Mouse (Mus musculus): ENCODE measurements around the gene Sf3a1. TPM values are rescaled to one million over a fixed set of nuclear protein-coding genes. Genes with fewer than 3 reads are reported as not detected.
"Not testable (repeated sequence)": the region's sequence is repeated elsewhere in the genome, so short reads cannot be mapped to it uniquely, and the experiment has no call there.

The Sf3a1 gene
- polyA plus RNA-seq, 1 experiment = 39.7 TPM

DNA sequence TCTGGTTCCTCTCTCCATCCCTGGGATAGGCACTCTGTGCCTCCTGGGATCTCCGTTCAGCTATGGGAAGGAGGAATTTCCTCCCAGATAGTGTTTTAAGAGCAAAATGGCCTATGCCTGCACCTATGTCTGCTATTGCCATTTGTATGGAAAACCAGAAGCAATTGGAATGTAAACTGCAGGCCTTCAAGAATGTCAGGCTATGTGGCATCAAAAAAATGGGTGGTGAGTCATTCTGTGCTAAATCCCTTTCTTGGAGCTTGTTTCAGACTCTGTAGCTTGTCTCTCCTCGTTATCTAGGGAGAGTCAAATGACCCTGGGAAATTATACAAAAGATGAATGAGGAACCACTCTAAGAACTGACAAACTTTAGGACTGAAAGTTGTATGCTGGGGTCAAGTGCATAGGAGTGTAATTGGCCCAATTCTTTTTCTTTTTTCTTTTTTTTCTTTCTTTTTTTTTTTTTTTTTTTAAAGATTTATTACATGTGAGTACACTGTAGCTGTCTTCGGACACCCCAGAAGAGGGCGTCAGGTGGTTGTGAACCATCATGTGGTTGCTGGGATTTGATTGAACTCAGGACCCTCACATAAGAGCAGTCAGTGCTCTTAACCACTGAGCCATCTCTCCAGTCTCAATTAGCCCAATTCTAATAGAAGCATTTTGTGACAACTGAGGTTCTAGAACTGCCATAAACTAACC is 24.3 kb downstream of the Sf3a1 start:
- TF ChIP-seq POLR2A (IDR thresholded peaks at IDR 0.05; ENCODE audit: borderline replicate concordance, control insufficient read depth, low read depth, low read length) = no peak
- TF ChIP-seq CTCF (IDR thresholded peaks at IDR 0.05; ENCODE audit: control insufficient read depth, insufficient read depth, low read length) = no peak
- H3K4me1 ChIP-seq (ENCODE audit: control insufficient read depth, insufficient read depth, low read length) = no peaks in the 10 kb centered on the region; the same call in 1 of the 2 replicates
- no peak overlapping the region for H3K27ac ChIP-seq (ENCODE audit: control insufficient read depth, insufficient read depth, low read depth, low read length, poor library complexity)
- H3K4me3 ChIP-seq (replicated peaks; ENCODE audit: control insufficient read depth, low read depth, low read length) = no peak overlapping the region
- 67% methylated on average over 4 of the region's 4 CpGs for WGBS

DNA sequence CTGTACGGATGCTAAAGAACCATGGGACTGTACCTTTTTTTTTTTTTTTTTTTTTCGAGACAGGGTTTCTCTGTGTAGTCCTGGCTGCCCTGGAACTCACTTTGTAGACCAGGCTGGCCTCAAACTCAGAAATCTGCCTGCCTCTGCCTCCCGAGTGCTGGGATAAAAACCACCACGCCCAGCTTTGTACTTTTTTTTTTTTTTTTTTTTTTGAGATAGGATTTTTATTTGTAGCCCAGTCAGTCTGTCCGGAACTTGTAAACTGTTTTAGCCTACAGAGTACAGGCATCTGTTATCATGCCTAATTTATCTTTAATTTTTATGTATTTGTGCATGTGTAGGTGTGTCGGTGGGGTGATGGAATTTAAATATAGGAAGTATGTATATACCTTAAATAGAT is 25.3 kb downstream of the Sf3a1 start:
- 78% methylated on average over 6 of the region's 6 CpGs for WGBS
- H3K27ac ChIP-seq (ENCODE audit: control insufficient read depth, insufficient read depth, low read depth, low read length, poor library complexity); H3K4me1 ChIP-seq (ENCODE audit: control insufficient read depth, insufficient read depth, low read length); H3K4me3 ChIP-seq (replicated peaks; ENCODE audit: control insufficient read depth, low read depth, low read length): not testable (repeated sequence)

DNA sequence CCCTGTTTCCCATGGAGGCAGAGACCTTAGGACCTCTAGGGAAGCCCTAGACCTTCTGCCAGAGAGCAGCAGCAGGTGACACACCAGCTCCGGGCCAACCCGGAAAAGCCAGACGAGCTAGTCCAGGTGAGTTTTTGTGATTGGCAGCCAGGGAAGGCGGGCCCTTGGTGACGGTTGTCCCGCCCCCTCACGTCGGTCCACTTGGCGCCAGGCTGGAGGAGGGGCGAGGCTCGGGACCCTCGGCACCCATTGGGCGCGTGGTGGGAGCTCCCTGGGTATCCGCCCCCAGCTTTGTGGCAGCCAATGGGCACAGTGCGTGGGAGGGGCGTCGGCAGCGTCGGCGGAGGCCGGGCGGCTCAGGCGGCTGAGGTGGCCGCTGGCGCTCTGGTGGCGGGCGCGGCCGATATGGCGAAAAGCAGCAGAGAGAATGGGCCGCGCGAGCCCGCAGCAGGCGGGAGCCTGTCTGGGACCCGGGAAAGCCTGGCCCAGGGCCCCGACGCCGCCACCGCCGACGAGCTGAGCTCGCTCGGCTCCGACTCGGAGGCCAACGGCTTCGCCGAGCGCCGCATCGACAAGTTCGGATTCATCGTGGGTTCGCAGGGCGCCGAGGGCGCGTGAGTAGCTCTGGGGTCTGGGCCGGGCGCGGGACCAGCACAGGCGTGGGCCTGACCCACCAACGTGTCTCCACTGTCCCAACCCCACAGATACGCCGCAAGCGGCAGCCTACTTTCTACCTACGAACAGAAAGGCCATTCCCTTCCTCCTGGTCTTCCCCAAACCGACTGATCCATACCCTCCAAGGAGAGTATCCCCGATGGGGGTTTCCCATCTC is 26.6 kb downstream of the Sf3a1 start, which contains the start of gene Tbc1d10a:
Gene Tbc1d10a (plus strand): TSS at position 304 of the 832 bp plus-strand sequence.
- WGBS = under 1% methylated on average over 71 of the region's 71 CpGs
- H3K27ac ChIP-seq (ENCODE audit: control insufficient read depth, insufficient read depth, low read depth, low read length, poor library complexity) = peak within 1 kb of the TSS; percentile 32; the same call in 1 of the 2 replicates
- no peaks in the 10 kb centered on the region; the same call in 1 of the 2 replicates for H3K4me1 ChIP-seq (ENCODE audit: control insufficient read depth, insufficient read depth, low read length)
- peak within 1 kb of the TSS; percentile 76 for H3K4me3 ChIP-seq (replicated peaks; ENCODE audit: control insufficient read depth, low read depth, low read length)
- no peak for TF ChIP-seq CTCF (IDR thresholded peaks at IDR 0.05; ENCODE audit: control insufficient read depth, insufficient read depth, low read length)
- TF ChIP-seq POLR2A (IDR thresholded peaks at IDR 0.05; ENCODE audit: borderline replicate concordance, control insufficient read depth, low read depth, low read length) = peak; percentile 66; the same call in 1 of the 2 replicates

DNA sequence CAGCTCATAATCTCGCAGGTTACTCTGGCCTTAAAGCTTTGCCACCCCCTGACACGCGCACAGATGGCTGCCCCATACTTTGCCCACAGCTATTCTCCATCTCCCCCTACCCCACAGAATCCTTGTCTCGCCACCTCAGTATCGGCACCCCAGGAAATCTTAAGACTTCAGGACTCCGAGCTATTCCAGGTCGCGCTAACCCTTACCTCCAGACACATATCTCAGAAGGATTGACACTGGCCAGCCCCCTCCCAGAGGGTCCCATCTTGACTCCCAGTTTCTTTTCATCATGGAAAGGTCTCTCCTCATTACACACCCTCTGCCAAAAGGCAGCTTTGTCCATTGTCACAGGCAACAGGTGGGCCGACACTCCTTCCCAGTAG is 27.2 kb downstream of the Sf3a1 start:
- peak overlapping the region; percentile 76 for H3K4me3 ChIP-seq (replicated peaks; ENCODE audit: control insufficient read depth, low read depth, low read length)
- no peak overlapping the region for H3K27ac ChIP-seq (ENCODE audit: control insufficient read depth, insufficient read depth, low read depth, low read length, poor library complexity)
- H3K4me1 ChIP-seq (ENCODE audit: control insufficient read depth, insufficient read depth, low read length) = no peaks in the 10 kb centered on the region; the same call in 1 of the 2 replicates
- WGBS = 24% methylated on average over 9 of the region's 9 CpGs
- TF ChIP-seq CTCF (IDR thresholded peaks at IDR 0.05; ENCODE audit: control insufficient read depth, insufficient read depth, low read length) = no peak
- TF ChIP-seq POLR2A (IDR thresholded peaks at IDR 0.05; ENCODE audit: borderline replicate concordance, control insufficient read depth, low read depth, low read length) = no peak

DNA sequence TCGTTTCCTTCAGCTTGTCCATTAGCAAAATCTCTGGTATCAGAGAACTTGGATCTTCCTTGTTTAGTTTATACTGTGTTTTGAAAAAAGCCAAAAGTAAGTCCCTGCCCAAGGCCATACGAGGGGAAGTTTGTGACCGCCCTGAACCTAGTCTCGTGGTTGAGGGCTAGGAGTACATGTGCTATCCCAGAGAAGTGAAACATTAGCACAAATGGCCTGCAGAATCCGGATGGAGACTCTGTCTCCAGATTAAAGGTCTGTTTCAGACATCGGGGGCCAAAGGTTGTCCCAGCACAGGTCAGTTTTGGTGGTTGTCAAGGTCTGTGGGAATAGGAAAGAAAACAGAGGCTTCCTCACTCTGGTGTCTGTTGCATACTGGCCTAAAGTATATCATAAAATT is 29.0 kb downstream of the Sf3a1 start:
- TF ChIP-seq POLR2A (IDR thresholded peaks at IDR 0.05; ENCODE audit: borderline replicate concordance, control insufficient read depth, low read depth, low read length) (no peak), CTCF (IDR thresholded peaks at IDR 0.05; ENCODE audit: control insufficient read depth, insufficient read depth, low read length) (no peak)
- H3K27ac ChIP-seq (ENCODE audit: control insufficient read depth, insufficient read depth, low read depth, low read length, poor library complexity) = no peak overlapping the region
- H3K4me3 ChIP-seq (replicated peaks; ENCODE audit: control insufficient read depth, low read depth, low read length) = no peak overlapping the region
- 82% methylated on average over 6 of the region's 6 CpGs for WGBS
- no peaks in the 10 kb centered on the region; the same call in 1 of the 2 replicates for H3K4me1 ChIP-seq (ENCODE audit: control insufficient read depth, insufficient read depth, low read length)

GRCm38 (mm10) chr11:4190677-4191076 is 30.5 kb downstream of the Sf3a1 start:
- Histone ChIP-seq H3K27ac (ENCODE audit: control insufficient read depth, insufficient read depth, low read depth, low read length, poor library complexity) (no peak overlapping the region), H3K4me1 (ENCODE audit: control insufficient read depth, insufficient read depth, low read length) (no peaks in the 10 kb centered on the region; the same call in 1 of the 2 replicates), H3K4me3 (replicated peaks; ENCODE audit: control insufficient read depth, low read depth, low read length) (no peak overlapping the region)
- 82% methylated on average over 3 of the region's 3 CpGs for WGBS
- TF ChIP-seq POLR2A (IDR thresholded peaks at IDR 0.05; ENCODE audit: borderline replicate concordance, control insufficient read depth, low read depth, low read length) (no peak), CTCF (IDR thresholded peaks at IDR 0.05; ENCODE audit: control insufficient read depth, insufficient read depth, low read length) (no peak)

DNA sequence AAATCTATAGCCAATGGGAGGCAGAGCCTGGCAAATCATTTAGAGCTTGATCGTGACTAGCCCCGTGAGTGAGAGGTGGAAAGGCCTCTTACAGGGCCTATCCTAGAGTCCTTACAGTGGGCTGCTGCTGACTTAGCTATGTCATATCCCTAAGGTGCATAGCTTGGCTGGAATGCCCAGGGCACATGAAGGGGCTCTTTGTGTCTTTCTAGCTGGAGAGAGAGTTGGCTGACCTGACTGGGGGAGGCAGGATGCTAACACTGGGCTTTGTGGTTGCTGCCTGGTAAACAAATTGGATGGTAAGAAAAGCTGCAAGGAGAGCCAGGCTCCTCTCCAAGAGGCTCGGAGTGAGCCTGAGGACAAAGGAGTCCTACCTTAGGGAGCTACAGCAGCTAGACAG is 32.6 kb downstream of the Sf3a1 start:
- H3K27ac ChIP-seq (ENCODE audit: control insufficient read depth, insufficient read depth, low read depth, low read length, poor library complexity) = no peak overlapping the region
- H3K4me1 ChIP-seq (ENCODE audit: control insufficient read depth, insufficient read depth, low read length) = peaks cover 1% of the 10 kb centered on the region; the same call in 1 of the 2 replicates

DNA sequence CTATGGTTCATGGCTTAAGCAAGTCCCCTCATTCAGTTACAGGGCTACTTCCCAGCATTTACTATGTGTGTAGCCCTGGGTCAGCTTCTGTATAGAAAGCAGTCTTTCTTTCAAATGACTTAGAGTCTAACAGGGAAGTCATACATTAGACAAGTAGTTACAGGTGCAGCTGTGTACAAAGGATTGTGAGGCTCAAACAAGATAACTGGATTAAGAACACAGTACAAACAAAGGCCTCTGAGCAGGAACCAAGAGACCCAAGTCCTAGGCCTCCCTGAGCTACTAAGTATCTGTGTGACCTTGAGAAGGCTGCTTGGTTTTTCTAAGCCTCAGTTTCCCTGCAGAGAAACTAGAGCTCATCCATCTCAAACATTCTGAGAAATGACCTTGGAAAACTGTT is 33.3 kb downstream of the Sf3a1 start:
- peaks cover 1% of the 10 kb centered on the region; the same call in 1 of the 2 replicates for H3K4me1 ChIP-seq (ENCODE audit: control insufficient read depth, insufficient read depth, low read length)
- no peak for TF ChIP-seq POLR2A (IDR thresholded peaks at IDR 0.05; ENCODE audit: borderline replicate concordance, control insufficient read depth, low read depth, low read length)
- no peak for TF ChIP-seq CTCF (IDR thresholded peaks at IDR 0.05; ENCODE audit: control insufficient read depth, insufficient read depth, low read length)
- no peak overlapping the region for H3K27ac ChIP-seq (ENCODE audit: control insufficient read depth, insufficient read depth, low read depth, low read length, poor library complexity)
- no peak overlapping the region for H3K4me3 ChIP-seq (replicated peaks; ENCODE audit: control insufficient read depth, low read depth, low read length)

More for the DNA sequence above, 32.6 kb downstream of the Sf3a1 start:
- no peak overlapping the region for H3K4me3 ChIP-seq (replicated peaks; ENCODE audit: control insufficient read depth, low read depth, low read length)
- WGBS = 77% methylated on average over 3 of the region's 3 CpGs
- TF ChIP-seq CTCF (IDR thresholded peaks at IDR 0.05; ENCODE audit: control insufficient read depth, insufficient read depth, low read length) = no peak
- no peak for TF ChIP-seq POLR2A (IDR thresholded peaks at IDR 0.05; ENCODE audit: borderline replicate concordance, control insufficient read depth, low read depth, low read length)
